Mouse (Mus musculus) cortical plate, adult 2 months (tissue): Measurements from ENCODE around the gene Dnajc17.

Experiments
- CTCF ChIP-seq: fragments of 200-500 bp; IDR thresholded peaks from 2 replicates; pipeline ENCODE4 v1.5.1; 2011; ENCODE audit warnings: mild to moderate bottlenecking, control low read depth, low read length; ENCODE audit not compliant: insufficient read depth; ENCODE audit errors: extremely low read depth
- POLR2A ChIP-seq: fragments of 200-500 bp; IDR thresholded peaks from 2 replicates; pipeline ENCODE4 v1.6.1; 2011; ENCODE audit warnings: mild to moderate bottlenecking, low read length, control low read depth; ENCODE audit not compliant: insufficient read depth; ENCODE audit errors: extremely low read depth

DNA sequence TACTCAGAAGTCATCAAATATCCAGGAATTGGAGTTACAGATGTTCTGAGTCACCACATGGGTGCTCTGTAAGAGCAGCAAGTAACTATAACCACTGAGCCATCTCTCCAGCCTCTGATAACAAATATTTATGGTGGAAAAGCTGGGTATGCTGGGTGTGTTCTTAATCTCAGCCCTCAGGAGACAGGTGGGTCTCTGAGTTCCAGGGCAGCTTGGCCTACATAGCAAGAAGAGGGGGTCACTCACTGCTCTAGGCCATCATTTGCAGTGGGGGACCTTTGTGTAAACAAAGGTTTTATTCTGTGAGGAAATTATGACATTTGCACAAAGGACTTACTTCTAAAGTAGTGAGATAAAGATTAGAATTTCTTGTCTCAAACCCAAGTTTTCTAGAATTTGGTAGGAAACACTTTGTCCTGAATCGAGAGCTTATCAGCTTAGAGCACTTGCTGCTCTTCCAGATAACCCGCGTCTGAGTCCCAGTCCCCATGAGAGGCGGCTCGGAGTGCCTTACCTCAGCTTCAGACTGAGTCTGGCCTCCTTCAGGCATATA lies 72.2 kb downstream of the Dnajc17 start:
- TF ChIP-seq CTCF (no peak), POLR2A (no peak)
